Mouse (Mus musculus) testis, adult 2 months (tissue): ENCODE measurements around the gene Ecm1.

Experiments used
- CTCF ChIP-seq: fragments of 200-500 bp; IDR thresholded peaks from 2 replicates; pipeline ENCODE4 v1.5.1; 2012; ENCODE audit warnings: low read depth, mild to moderate bottlenecking, inconsistent platforms, low read length, moderate library complexity; ENCODE audit not compliant: control insufficient read depth, insufficient read depth, insufficient replicate concordance
- POLR2A ChIP-seq: fragments of 200-500 bp; IDR thresholded peaks from 2 replicates; pipeline ENCODE4 v1.6.1; 2012; ENCODE audit warnings: low read depth, mild to moderate bottlenecking, inconsistent platforms, low read length, moderate library complexity; ENCODE audit not compliant: control insufficient read depth

- TF ChIP-seq POLR2A (no peak), CTCF (no peak)
These were observed 52.2 kb downstream of the Ecm1 start for GRCm38 (mm10) chr3:95687168-95687523.
